Mouse (Mus musculus) cerebellum, adult 2 months (tissue): Measurements from ENCODE around the gene Ulk4.

Experiments used
- CTCF ChIP-seq: fragments of 200-500 bp; IDR thresholded peaks from 2 replicates; pipeline ENCODE4 v1.5.1; 2011; ENCODE audit warnings: low read depth, mild to moderate bottlenecking, control low read depth, low read length, moderate library complexity, borderline replicate concordance; ENCODE audit not compliant: insufficient read depth
- POLR2A ChIP-seq: fragments of 200-500 bp; IDR thresholded peaks from 2 replicates; pipeline ENCODE4 v1.6.1; 2011; ENCODE audit warnings: low read length, control low read depth, borderline replicate concordance; ENCODE audit not compliant: insufficient read depth

- TF ChIP-seq POLR2A (no peak), CTCF (no peak)
These were observed 148.1 kb downstream of the Ulk4 start for GRCm38 (mm10) chr9:121128934-121129333.
